Mouse (Mus musculus) liver, embryonic 16.5 days (tissue): ENCODE data around the gene Bicdl2. TPM values are rescaled to one million over a fixed set of nuclear protein-coding genes. Genes with fewer than 3 reads are reported as not detected.

Experiments used
- ATAC-seq: fragments of 200-750 bp; cut with Nextera tagmentation; 2 replicates; pipeline ENCODE4 v1.8.0; 2017; ENCODE audit warnings: low read depth, mild to moderate bottlenecking, moderate number of reproducible peaks, moderate library complexity
- H3K27ac ChIP-seq: fragments of 300-500 bp; sonication (generic); 2 replicates; pipeline ENCODE4 v1.5.1; 2014; ENCODE audit warnings: mild to moderate bottlenecking, low read length
- H3K27me3 ChIP-seq: fragments of 300-500 bp; sonication (generic); 2 replicates; pipeline ENCODE4 v1.6.1; 2014; ENCODE audit warnings: low read depth, low read length, mixed read lengths; ENCODE audit not compliant: control insufficient read depth, insufficient read depth
- H3K36me3 ChIP-seq: fragments of 300-500 bp; sonication (generic); 2 replicates; pipeline ENCODE4 v1.6.1; 2014; ENCODE audit warnings: mild to moderate bottlenecking; ENCODE audit not compliant: control insufficient read depth, insufficient read depth
- H3K4me1 ChIP-seq: fragments of 300-500 bp; sonication (generic); 2 replicates; pipeline ENCODE4 v1.6.1; 2014; ENCODE audit warnings: low read depth, low read length, mixed read lengths; ENCODE audit not compliant: control insufficient read depth
- H3K4me2 ChIP-seq: fragments of 300-500 bp; sonication (generic); 2 replicates; pipeline ENCODE4 v1.6.1; 2014; ENCODE audit warnings: low read depth, low read length, mixed read lengths
- H3K4me3 ChIP-seq: fragments of 300-500 bp; sonication (generic); 2 replicates; pipeline ENCODE4 v1.5.1; 2014; ENCODE audit warnings: low read depth, mild to moderate bottlenecking, low read length
- H3K9ac ChIP-seq: fragments of 300-500 bp; sonication (generic); 2 replicates; pipeline ENCODE4 v1.6.1; 2014; ENCODE audit warnings: low read depth, low read length
- H3K9me3 ChIP-seq: fragments of 300-500 bp; sonication (generic); replicated peaks from 2 replicates; pipeline ENCODE4 v1.6.1; 2016; ENCODE audit warnings: low read length; ENCODE audit not compliant: control insufficient read depth
- WGBS: fragments of 180-500 bp; shearing (Covaris S2); extraction: QIAGEN DNeasy Blood & Tissue Kit; methylation state at CpG from one replicate; pipeline ENCODE4 v1.1.7; 2014; ENCODE audit not compliant: insufficient replicate concordance; 5-methylcytosine and 5-hydroxymethylcytosine counted together
- polyA plus RNA-seq: library from polyadenylated mRNA; unstranded; fragments of >200 nt; fragmentation: Nextera tagmentation; extraction: Ambion mirVana; gene quantifications from 2 replicates; pipeline ENCODE4 v1.2.1, GENCODE M21; 2015

Bicdl2 gene
- polyA plus RNA-seq: 0.12 TPM in 1 of 2 replicates, not detected in the other

DNA sequence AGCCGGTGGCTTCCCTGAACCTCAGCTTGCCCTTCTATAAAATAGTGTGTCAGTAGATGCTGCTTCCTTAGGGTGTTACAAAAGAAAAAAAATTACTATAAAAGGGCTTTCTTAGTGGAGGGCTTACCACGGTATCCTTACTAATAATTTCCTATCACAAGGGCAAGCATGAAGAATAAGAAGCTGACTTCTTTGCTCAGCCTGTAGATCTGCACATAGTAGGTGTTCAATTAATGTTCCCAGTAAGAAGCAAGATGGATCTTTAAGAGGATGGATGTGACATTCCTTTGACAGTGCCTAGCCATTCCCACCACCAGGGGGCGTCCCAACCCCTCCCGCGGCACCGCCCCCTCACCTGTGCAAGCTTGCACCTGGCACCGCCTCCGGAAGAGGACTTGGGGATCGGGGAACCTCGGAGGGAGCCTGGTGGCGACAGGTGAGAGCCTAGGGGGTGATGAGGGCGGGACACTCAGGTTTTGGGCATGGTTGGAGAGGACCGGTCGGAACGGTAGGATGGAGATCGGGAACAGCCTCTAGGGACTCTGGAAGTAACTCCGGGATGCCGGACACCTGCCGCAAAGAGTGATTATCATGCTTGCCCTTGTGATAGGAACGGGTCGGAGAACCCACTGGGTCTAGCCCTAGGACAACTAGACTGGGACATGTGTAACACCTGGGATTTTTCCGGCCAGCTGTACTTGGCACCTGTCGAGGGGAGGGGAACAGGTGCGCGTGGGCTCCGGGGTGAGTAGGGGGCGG lies at the start of gene Bicdl2:
Gene Bicdl2, plus strand, starts transcription at position 390 of the 759 bp plus-strand sequence.
- WGBS: 5% methylated on average over 27 of the region's 27 CpGs
- H3K4me3 ChIP-seq: peak within 1 kb of the TSS; percentile 25
- peaks cover 36% of the 10 kb centered on the region for H3K27me3 ChIP-seq
- peaks cover 6% of the 10 kb centered on the region for H3K4me1 ChIP-seq
- H3K27ac ChIP-seq: no peak within 1 kb of the TSS
- H3K4me2 ChIP-seq: peak within 1 kb of the TSS; percentile 37
- no peaks in the 10 kb centered on the region for H3K36me3 ChIP-seq
- no peak within 1 kb of the TSS for H3K9ac ChIP-seq
- no peak for ATAC-seq
- H3K9me3 ChIP-seq: no peaks in the 10 kb centered on the region

DNA sequence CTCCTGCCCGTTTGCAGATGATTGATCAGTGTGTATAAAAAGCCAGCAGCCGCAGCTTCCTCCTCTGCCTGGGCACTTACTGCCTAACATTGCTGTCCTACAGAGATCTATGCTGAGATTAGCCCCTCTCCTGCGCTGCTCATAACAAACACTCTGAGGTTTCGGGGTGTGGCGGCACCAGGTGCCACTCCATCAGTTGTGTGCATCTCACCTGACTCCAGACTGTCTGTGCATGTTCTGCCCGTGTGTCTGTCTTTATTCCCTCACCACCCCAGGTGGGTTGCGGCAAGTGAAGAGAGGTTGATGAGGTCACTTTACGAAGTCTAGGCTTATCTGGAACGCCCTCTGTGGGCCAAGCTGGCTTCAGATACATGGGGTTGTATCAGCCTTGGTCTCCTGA lies 43.2 kb upstream of the Bicdl2 start:
- 14% methylated on average over 9 of the region's 9 CpGs for WGBS
- Histone ChIP-seq H3K4me1 (no peaks in the 10 kb centered on the region), H3K9me3 (no peaks in the 10 kb centered on the region), H3K4me3 (no peak overlapping the region), H3K27me3 (peaks cover 7% of the 10 kb centered on the region), H3K4me2 (no peak overlapping the region), H3K27ac (no peak overlapping the region), H3K36me3 (no peaks in the 10 kb centered on the region), H3K9ac (no peak overlapping the region)
- no peak for ATAC-seq

GRCm38 (mm10) chr17:23620351-23620750 lies 40.0 kb upstream of the Bicdl2 start:
- ATAC-seq: no peak
- Histone ChIP-seq H3K27ac (no peak overlapping the region), H3K4me2 (no peak overlapping the region)

GRCm38 (mm10) chr17:23627813-23628212 lies 32.5 kb upstream of the Bicdl2 start:
- 42% methylated on average over 7 of the region's 7 CpGs for WGBS
- Histone ChIP-seq H3K9me3 (no peaks in the 10 kb centered on the region), H3K4me1 (no peaks in the 10 kb centered on the region), H3K4me3 (no peak overlapping the region), H3K27ac (no peak overlapping the region), H3K9ac (no peak overlapping the region), H3K4me2 (no peak overlapping the region), H3K27me3 (0 out of 2 replicates have a peak, but pooled peaks cover 3% of the 10 kb centered on the region), H3K36me3 (no peaks in the 10 kb centered on the region)
- no peak for ATAC-seq

More at GRCm38 (mm10) chr17:23620351-23620750, 40.0 kb upstream of the Bicdl2 start:
- Histone ChIP-seq H3K4me1 (no peaks in the 10 kb centered on the region), H3K27me3 (peaks cover 7% of the 10 kb centered on the region), H3K9ac (no peak overlapping the region), H3K36me3 (no peaks in the 10 kb centered on the region), H3K9me3 (no peaks in the 10 kb centered on the region), H3K4me3 (no peak overlapping the region)
- WGBS: 45% methylated on average over 7 of the region's 7 CpGs

- Histone ChIP-seq H3K9ac (no peak overlapping the region), H3K4me2 (peak overlapping the region; percentile 18; the same call in 1 of the 2 replicates), H3K4me1 (no peaks in the 10 kb centered on the region), H3K27me3 (0 out of 2 replicates have a peak, but pooled peaks cover 3% of the 10 kb centered on the region), H3K4me3 (no peak overlapping the region), H3K36me3 (no peaks in the 10 kb centered on the region), H3K9me3 (no peaks in the 10 kb centered on the region), H3K27ac (no peak overlapping the region)
- WGBS: 11% methylated on average over 22 of the region's 22 CpGs
- ATAC-seq: peak; percentile 50; the same call in 1 of the 2 replicates
Observed at GRCm38 (mm10) chr17:23630195-23631020, 29.9 kb upstream of the Bicdl2 start.

GRCm38 (mm10) chr17:23631241-23631640 lies 29.1 kb upstream of the Bicdl2 start:
- Histone ChIP-seq H3K4me2 (no peak overlapping the region), H3K9me3 (no peaks in the 10 kb centered on the region), H3K9ac (no peak overlapping the region), H3K27me3 (0 out of 2 replicates have a peak, but pooled peaks cover 3% of the 10 kb centered on the region), H3K4me1 (no peaks in the 10 kb centered on the region), H3K27ac (no peak overlapping the region), H3K36me3 (no peaks in the 10 kb centered on the region), H3K4me3 (no peak overlapping the region)
- WGBS: 58% methylated on average over 8 of the region's 8 CpGs
- ATAC-seq: no peak

- Histone ChIP-seq H3K4me1 (no peaks in the 10 kb centered on the region; the same call in 1 of the 2 replicates), H3K4me3 (peak within 1 kb of the TSS; percentile 47), H3K36me3 (no peaks in the 10 kb centered on the region), H3K9me3 (no peaks in the 10 kb centered on the region), H3K27ac (no peak within 1 kb of the TSS), H3K27me3 (peaks cover 25% of the 10 kb centered on the region), H3K9ac (no peak within 1 kb of the TSS), H3K4me2 (peak within 1 kb of the TSS; percentile 51)
- 0 out of 2 replicates have a peak, but pooled peaks have one; percentile 3 for ATAC-seq
- 1% methylated on average over 58 of the region's 58 CpGs for WGBS
Observed at GRCm38 (mm10) chr17:23644613-23645495, 15.5 kb upstream of the Bicdl2 start, which contains the start of gene Mmp25. Gene Mmp25 (minus strand): TSS chr17:23645277.

- no peak overlapping the region for H3K4me2 ChIP-seq
- no peak for ATAC-seq
- no peak overlapping the region for H3K9ac ChIP-seq
- H3K36me3 ChIP-seq: no peaks in the 10 kb centered on the region
- H3K27ac ChIP-seq: no peak overlapping the region
- H3K4me1 ChIP-seq: no peaks in the 10 kb centered on the region; the same call in 1 of the 2 replicates
- peaks cover 25% of the 10 kb centered on the region for H3K27me3 ChIP-seq
- H3K4me3 ChIP-seq: no peak overlapping the region
- WGBS: 42% methylated on average over 10 of the region's 10 CpGs
- H3K9me3 ChIP-seq: no peaks in the 10 kb centered on the region
Observed at GRCm38 (mm10) chr17:23645894-23646293, 14.4 kb upstream of the Bicdl2 start.
